ENCODE assay signal across 8 mouse cellular contexts in genomic region chr8:78819973-78820372, GRCm38 (mm10). TPM values are rescaled to one million over a fixed set of nuclear protein-coding genes. Genes with fewer than 3 reads are reported as not detected.
A peak's percentile ranks its signal among the peaks of the same experiment; 100 is the strongest.
DNase-seq lines count a peak whose midpoint lies in the region; ATAC-seq and TF ChIP-seq lines count a peak whose summit lies in the region.
"Not testable (repeated sequence)": the region's sequence is repeated elsewhere in the genome, so short reads cannot be mapped to it uniquely, and the experiment has no call there.

No protein-coding gene starts in this region.

- peak overlapping the region; percentile 68 for H3K4me2 ChIP-seq in forebrain, embryonic 16.5 days (ENCODE audit: low read length)
- peak overlapping the region; percentile 57 for H3K4me2 ChIP-seq in hindbrain, embryonic 12.5 days (replicated peaks)
- peak overlapping the region; percentile 53 for H3K4me2 ChIP-seq in lung, embryonic 16.5 days (ENCODE audit: low read depth, low read length)
- H3K4me2 ChIP-seq in myocyte (ENCODE audit: low read depth), result peak overlapping the region; percentile 82
- peak overlapping the region; percentile 62 for H3K4me2 ChIP-seq in stomach, embryonic 15.5 days

- peak; percentile 68 for DNase-seq in CD4-positive, CD25-positive, alpha-beta regulatory T cell, adult 2 months (ENCODE audit: low read depth, low spot score)
- DNase-seq in cerebellum, adult 9-10 months, result peak; percentile 20
- DNase-seq in left cerebral cortex, adult 2 months (ENCODE audit: extremely low spot score in 1 of 2, low spot score in 2 of 2), result not testable (repeated sequence)

- H3K27ac ChIP-seq in forebrain, embryonic 16.5 days (ENCODE audit: low read length); left cerebral cortex, adult 2 months; stomach, embryonic 15.5 days: not testable (repeated sequence)
- peak overlapping the region; percentile 96; the same call in 1 of the 2 replicates for H3K27ac ChIP-seq in hindbrain, embryonic 12.5 days
- peak overlapping the region; percentile 99; the same call in 1 of the 2 replicates for H3K27ac ChIP-seq in lung, embryonic 16.5 days (ENCODE audit: low read length)

- TF ChIP-seq POLR2A in myocyte (IDR thresholded peaks at IDR 0.05; ENCODE audit: insufficient read length, low read depth), result not testable (repeated sequence)

- 40% methylated on average over 3 of the region's 3 CpGs for WGBS in forebrain, embryonic 16.5 days
- 42% methylated on average over 3 of the region's 3 CpGs for WGBS in hindbrain, embryonic 12.5 days
- whole genome bisulfite sequencing in lung, embryonic 16.5 days, result 21% methylated on average over 3 of the region's 3 CpGs
- WGBS in stomach, embryonic 15.5 days, result 26% methylated on average over 3 of the region's 3 CpGs

- H3K9me3 ChIP-seq in forebrain, embryonic 16.5 days (ENCODE audit: control insufficient read depth, low read length); hindbrain, embryonic 12.5 days (replicated peaks); lung, embryonic 16.5 days (ENCODE audit: control insufficient read depth, low read length); stomach, embryonic 15.5 days: not testable (repeated sequence)

- peak overlapping the region; percentile 52 for H3ac ChIP-seq in myocyte (ENCODE audit: control insufficient read depth, insufficient read length)

- H3K4me3 ChIP-seq in forebrain, embryonic 16.5 days (replicated peaks; ENCODE audit: low read length), result peak overlapping the region; percentile 83
- H3K4me3 ChIP-seq in hindbrain, embryonic 12.5 days, result peak overlapping the region; percentile 89
- peak overlapping the region; percentile 81 for H3K4me3 ChIP-seq in left cerebral cortex, adult 2 months
- H3K4me3 ChIP-seq in lung, embryonic 16.5 days (ENCODE audit: low read length), result peak overlapping the region; percentile 90
- peak overlapping the region; percentile 36 for H3K4me3 ChIP-seq in myocyte
- H3K4me3 ChIP-seq in stomach, embryonic 15.5 days (replicated peaks), result peak overlapping the region; percentile 90

- peak overlapping the region; percentile 98; the same call in 1 of the 2 replicates for H3K9ac ChIP-seq in forebrain, embryonic 16.5 days (replicated peaks; ENCODE audit: low read depth, low read length)
- peak overlapping the region; percentile 86 for H3K9ac ChIP-seq in hindbrain, embryonic 12.5 days
- H3K9ac ChIP-seq in lung, embryonic 16.5 days (ENCODE audit: low read length), result peak overlapping the region; percentile 94
- peak overlapping the region; percentile 63; the same call in 1 of the 2 replicates for H3K9ac ChIP-seq in stomach, embryonic 15.5 days

- H3K27me3 ChIP-seq in forebrain, embryonic 16.5 days (replicated peaks; ENCODE audit: control insufficient read depth, insufficient read depth, low read length); hindbrain, embryonic 12.5 days; lung, embryonic 16.5 days (ENCODE audit: control insufficient read depth, insufficient read depth, low read depth, low read length); myocyte (ENCODE audit: control insufficient read depth, insufficient read depth, insufficient read length); stomach, embryonic 15.5 days (replicated peaks): not testable (repeated sequence)

- not testable (repeated sequence) for H3K36me3 ChIP-seq in forebrain, embryonic 16.5 days (ENCODE audit: control insufficient read depth, insufficient read depth); hindbrain, embryonic 12.5 days; lung, embryonic 16.5 days (ENCODE audit: control insufficient read depth, insufficient read depth, low read length); myocyte (ENCODE audit: control insufficient read depth, insufficient read depth); stomach, embryonic 15.5 days

- TF ChIP-seq CTCF in left cerebral cortex, adult 2 months (IDR thresholded peaks at IDR 0.05), result not testable (repeated sequence)

- peaks cover 30% of the 10 kb centered on the region for H3K79me2 ChIP-seq in myocyte (ENCODE audit: control insufficient read depth, insufficient read depth)

- not testable (repeated sequence) for H3K4me1 ChIP-seq in forebrain, embryonic 16.5 days (replicated peaks; ENCODE audit: control insufficient read depth, insufficient read depth, low read length)
- peaks cover 17% of the 10 kb centered on the region for H3K4me1 ChIP-seq in hindbrain, embryonic 12.5 days
- peaks cover 16% of the 10 kb centered on the region; the same call in 1 of the 2 replicates for H3K4me1 ChIP-seq in lung, embryonic 16.5 days (replicated peaks; ENCODE audit: control insufficient read depth, insufficient read depth, low read length)
- peaks cover 12% of the 10 kb centered on the region; the same call in 1 of the 2 replicates for H3K4me1 ChIP-seq in stomach, embryonic 15.5 days

- not testable (repeated sequence) for ATAC-seq in forebrain, embryonic 16.5 days; hindbrain, embryonic 12.5 days (ENCODE audit: low FRiP score); lung, embryonic 16.5 days (ENCODE audit: low read depth); stomach, embryonic 15.5 days (ENCODE audit: insufficient read depth, low FRiP score, low read depth)

- intact Hi-C loops in left cerebral cortex, adult 2 months (cut with DNase I), result loop anchor here (2.0 to 5.0 kb wide), 3 partner anchors 209 to 577 kb away; partner anchors contain the start of genes Mmaa, Smad1 and Zfp827

RNA-seq across cellular contexts. Expression of gene Lsm6, which starts 1.0 kb away (rescaled TPM):
- 146 and 152 TPM in 2 replicates for polyA plus RNA-seq in forebrain, embryonic 16.5 days (2015; fragmentation: Nextera tagmentation; extraction: Ambion mirVana)
- polyA plus RNA-seq in hindbrain, embryonic 12.5 days (2016; fragmentation: Nextera tagmentation; extraction: Ambion mirVana), result 176 and 182 TPM in 2 replicates
- 10 to 100 TPM; 50.5 to 52.3 TPM for total RNA-seq in left cerebral cortex, adult 2 months (2021)
- polyA plus RNA-seq in lung, embryonic 16.5 days (2015; fragmentation: Nextera tagmentation; extraction: Ambion mirVana), result 190 and 196 TPM in 2 replicates
- 60.2 TPM for polyA plus RNA-seq in myocyte (2012; fragmentation: generic; extraction: Trizol)
- polyA plus RNA-seq in stomach, embryonic 15.5 days (2015; fragmentation: Nextera tagmentation; extraction: Ambion mirVana), result 210 and 212 TPM in 2 replicates

Comparison
In these comparisons a context has a peak if more than half of its experiments do, and no peak if none do; other contexts are left out.
1. H3K4me3 ChIP-seq: peak in every context shown above with its lines; median percentile 90 in lung, embryonic 16.5 days; 90 in stomach, embryonic 15.5 days; 89 in hindbrain, embryonic 12.5 days; 83 in forebrain, embryonic 16.5 days; 81 in left cerebral cortex, adult 2 months; 36 in myocyte.